Mouse (Mus musculus) lung, postnatal 0 days (tissue): ENCODE data around the gene ccdc198. TPM values are rescaled to one million over a fixed set of nuclear protein-coding genes. Genes with fewer than 3 reads are reported as not detected.
"Not testable (repeated sequence)": the region's sequence is repeated elsewhere in the genome, so short reads cannot be mapped to it uniquely, and the experiment has no call there.

Experiments used
- ATAC-seq: fragments of 200-750 bp; cut with Nextera tagmentation; 2 replicates; pipeline ENCODE4 v1.8.0; 2017; ENCODE audit warnings: moderate library complexity
- DNase-seq: peaks from one replicate; pipeline ENCODE4 v3.0.0-alpha.2; 2016; ENCODE audit warnings: low spot score
- H3K27ac ChIP-seq: fragments of 300-500 bp; sonication (generic); 2 replicates; pipeline ENCODE4 v1.5.1; 2014; ENCODE audit warnings: antibody characterized with exemption, mild to moderate bottlenecking, low read length, mixed read lengths
- H3K27me3 ChIP-seq: fragments of 300-500 bp; sonication (generic); replicated peaks from 2 replicates; pipeline ENCODE4 v1.6.1; 2014; ENCODE audit warnings: low read length, mixed read lengths; ENCODE audit not compliant: insufficient read depth
- H3K36me3 ChIP-seq: fragments of 300-500 bp; sonication (generic); 2 replicates; pipeline ENCODE4 v1.6.1; 2014; ENCODE audit warnings: low read length, mixed read lengths; ENCODE audit not compliant: insufficient read depth
- H3K4me1 ChIP-seq: fragments of 300-500 bp; sonication (generic); 2 replicates; pipeline ENCODE4 v1.6.1; 2014; ENCODE audit warnings: antibody characterized with exemption, low read depth, low read length, mixed read lengths; ENCODE audit not compliant: insufficient read depth
- H3K4me2 ChIP-seq: fragments of 300-500 bp; sonication (generic); replicated peaks from 2 replicates; pipeline ENCODE4 v1.6.1; 2014; ENCODE audit warnings: low read depth, mild to moderate bottlenecking, low read length, moderate library complexity, mixed read lengths
- H3K4me3 ChIP-seq: fragments of 300-500 bp; sonication (generic); 2 replicates; pipeline ENCODE4 v1.5.1; 2014; ENCODE audit warnings: low read depth, low read length
- H3K9ac ChIP-seq: fragments of 300-500 bp; sonication (generic); replicated peaks from 2 replicates; pipeline ENCODE4 v1.6.1; 2014; ENCODE audit warnings: low read depth, mild to moderate bottlenecking
- H3K9me3 ChIP-seq: fragments of 300-500 bp; sonication (generic); 2 replicates; pipeline ENCODE4 v1.6.1; 2016; ENCODE audit warnings: low read length, mixed read lengths
- CTCF ChIP-seq: IDR thresholded peaks from 2 replicates; pipeline ENCODE4 v1.5.1; 2016; ENCODE audit warnings: antibody characterized with exemption, mild to moderate bottlenecking
- EP300 ChIP-seq: IDR thresholded peaks from 2 replicates; pipeline ENCODE4 v1.6.1; 2016; ENCODE audit warnings: antibody characterized with exemption, mild to moderate bottlenecking, control low read depth
- WGBS: fragments of 180-500 bp; shearing (Covaris S2); extraction: QIAGEN DNeasy Blood & Tissue Kit; methylation state at CpG from one replicate; pipeline ENCODE4 v1.1.7; 2014; 5-methylcytosine and 5-hydroxymethylcytosine counted together
- polyA plus RNA-seq: library from polyadenylated mRNA; unstranded; fragments of >200 nt; fragmentation: Nextera tagmentation; extraction: Ambion mirVana; gene quantifications from 2 replicates; pipeline ENCODE4 v1.2.1, GENCODE M21; 2015

Gene ccdc198
- 0.13 and 0.19 TPM in 2 replicates for polyA plus RNA-seq

DNA sequence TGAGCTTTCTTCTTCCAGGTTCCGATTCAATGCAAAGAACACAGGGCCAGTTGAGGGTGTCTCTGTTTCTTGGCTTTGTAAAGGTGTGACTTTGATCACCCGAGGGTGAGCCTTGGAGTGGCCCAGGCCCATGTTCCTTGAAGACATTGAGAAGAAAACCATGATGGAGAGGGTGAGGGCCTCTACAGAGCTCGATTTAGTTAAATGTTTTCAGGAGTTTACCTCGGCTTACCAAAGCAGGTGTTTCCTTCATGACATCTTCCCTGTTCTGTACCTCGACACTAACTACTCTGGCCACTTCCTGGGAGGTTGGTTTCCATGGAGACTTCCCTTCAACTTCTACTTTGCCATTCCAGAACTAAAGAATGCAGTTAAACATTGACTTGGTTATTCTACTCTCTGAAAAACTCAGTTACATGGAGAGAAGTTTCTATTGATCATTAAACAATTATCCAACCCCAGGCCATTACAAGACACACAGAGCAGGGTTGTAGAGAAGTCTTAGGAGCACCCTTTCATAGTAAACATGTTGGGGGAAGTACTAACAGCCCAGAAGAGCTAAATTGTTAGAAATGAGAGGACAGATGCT, at the start of gene ccdc198:
Gene ccdc198, minus strand, starts transcription at position 349 of the 589 bp plus-strand sequence.
- 50% methylated on average over 5 of the region's 5 CpGs for WGBS
- H3K9ac ChIP-seq, result no peak within 1 kb of the TSS
- H3K4me2 ChIP-seq, result no peak within 1 kb of the TSS

GRCm38 (mm10) chr14:49293802-49294449, 48.7 kb upstream of the ccdc198 start:
- no peak for DNase-seq
- Histone ChIP-seq H3K4me3 (no peak overlapping the region), H3K4me2 (no peak overlapping the region), H3K9me3 (no peaks in the 10 kb centered on the region), H3K9ac (no peak overlapping the region), H3K4me1 (no peaks in the 10 kb centered on the region), H3K27me3 (no peaks in the 10 kb centered on the region), H3K36me3 (no peaks in the 10 kb centered on the region), H3K27ac (no peak overlapping the region)
- 36% methylated on average over 4 of the region's 4 CpGs for WGBS
- no peak for ATAC-seq
- TF ChIP-seq CTCF (no peak), EP300 (no peak)

More for the DNA sequence above, at the start of gene ccdc198:
- TF ChIP-seq EP300, result no peak
- no peak for TF ChIP-seq CTCF
- Histone ChIP-seq H3K9me3 (no peaks in the 10 kb centered on the region), H3K27me3 (no peaks in the 10 kb centered on the region), H3K27ac (no peak within 1 kb of the TSS), H3K36me3 (no peaks in the 10 kb centered on the region), H3K4me1 (no peaks in the 10 kb centered on the region), H3K4me3 (no peak within 1 kb of the TSS)
- ATAC-seq (no peak), DNase-seq (no peak)

GRCm38 (mm10) chr14:49290029-49290745, 44.9 kb upstream of the ccdc198 start:
- TF ChIP-seq EP300 (no peak), CTCF (no peak)
- no peaks in the 10 kb centered on the region for H3K27me3 ChIP-seq
- DNase-seq, result no peak
- no peak overlapping the region for H3K27ac ChIP-seq
- no peak for ATAC-seq
- H3K9ac ChIP-seq, result no peak overlapping the region
- H3K36me3 ChIP-seq, result no peaks in the 10 kb centered on the region
- no peak overlapping the region for H3K4me2 ChIP-seq
- WGBS, result 72% methylated on average over 3 of the region's 3 CpGs
- H3K4me3 ChIP-seq, result no peak overlapping the region
- no peaks in the 10 kb centered on the region for H3K4me1 ChIP-seq
- H3K9me3 ChIP-seq, result no peaks in the 10 kb centered on the region

DNA sequence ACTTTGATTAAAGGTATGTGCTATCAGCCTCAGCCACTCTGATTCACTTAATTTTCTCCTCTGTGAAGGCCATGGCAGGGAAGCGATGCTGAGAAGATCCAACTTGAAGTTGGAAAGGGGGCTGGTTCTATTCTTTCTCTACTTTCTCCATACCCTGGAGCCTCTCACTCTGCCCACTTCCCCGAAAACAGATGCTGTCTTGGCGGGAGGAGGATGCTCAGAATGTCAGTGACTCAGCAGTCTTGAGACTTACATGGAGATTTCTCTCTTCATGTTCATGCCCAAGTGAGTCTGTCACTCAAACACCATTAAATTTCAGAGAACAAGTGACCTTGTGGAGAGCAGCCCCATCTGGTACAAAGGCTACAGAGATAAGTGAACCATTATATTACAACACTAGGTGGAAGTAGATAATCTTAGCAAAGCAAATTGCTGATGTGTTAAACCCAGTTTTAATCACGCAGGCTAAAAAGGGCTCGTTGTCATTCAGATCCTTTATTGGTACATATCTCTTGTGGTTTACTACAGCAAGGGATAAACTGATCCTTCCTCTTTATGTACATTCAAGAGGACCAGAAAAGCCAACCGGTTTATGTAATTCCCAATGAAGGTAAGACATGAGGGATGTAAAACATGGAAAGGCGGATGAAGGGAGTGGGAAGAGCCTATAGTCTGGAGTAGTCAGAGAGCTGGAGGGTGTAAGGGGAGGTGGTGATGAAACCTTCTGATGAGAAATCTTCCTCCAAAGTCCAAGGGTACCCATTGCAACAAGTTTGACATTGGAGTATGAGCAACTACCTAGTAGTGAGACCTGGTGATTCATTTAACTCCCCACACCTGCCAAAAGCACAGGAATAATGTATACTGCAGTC, 38.7 kb upstream of the ccdc198 start:
- Histone ChIP-seq H3K36me3 (no peaks in the 10 kb centered on the region), H3K4me3 (no peak overlapping the region), H3K4me2 (no peak overlapping the region), H3K27ac (no peak overlapping the region), H3K9ac (no peak overlapping the region), H3K27me3 (no peaks in the 10 kb centered on the region), H3K4me1 (no peaks in the 10 kb centered on the region), H3K9me3 (no peaks in the 10 kb centered on the region)
- no peak for DNase-seq
- no peak for ATAC-seq
- TF ChIP-seq EP300 (no peak), CTCF (no peak)
- 78% methylated on average over 7 of the region's 7 CpGs for WGBS

DNA sequence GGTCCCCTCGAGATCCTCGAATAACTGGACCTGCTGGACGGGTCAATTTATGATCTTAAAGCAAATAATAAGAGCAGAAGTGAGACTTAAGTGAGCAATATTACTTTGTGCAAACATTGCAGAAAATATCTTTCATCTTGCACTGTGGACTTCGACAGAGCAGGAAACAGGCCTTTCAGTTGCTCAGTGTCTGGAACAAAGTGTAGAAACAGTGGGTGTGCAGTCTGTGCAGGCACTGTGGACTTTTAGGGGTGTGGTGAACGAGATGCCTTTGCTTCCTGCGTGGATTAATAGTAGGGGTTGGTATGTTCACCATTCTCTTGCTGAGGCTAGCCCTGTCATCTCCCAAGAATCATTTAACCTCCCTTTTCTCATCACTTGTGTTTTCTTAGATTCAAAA, 33.6 kb upstream of the ccdc198 start:
- WGBS, result 42% methylated on average over 6 of the region's 6 CpGs
- ATAC-seq, result no peak
- no peak for TF ChIP-seq EP300
- no peak for TF ChIP-seq CTCF

GRCm38 (mm10) chr14:49278479-49278878, 33.2 kb upstream of the ccdc198 start:
- not testable (repeated sequence) for ATAC-seq, H3K36me3 ChIP-seq, H3K27ac ChIP-seq, H3K27me3 ChIP-seq, H3K9ac ChIP-seq, H3K9me3 ChIP-seq, H3K4me1 ChIP-seq, H3K4me3 ChIP-seq, H3K4me2 ChIP-seq, DNase-seq
- WGBS, result 60% methylated on average over 9 of the region's 9 CpGs

More for the DNA sequence above, 33.6 kb upstream of the ccdc198 start:
- DNase-seq, result peak; percentile 24
- no peaks in the 10 kb centered on the region for H3K36me3 ChIP-seq
- H3K27me3 ChIP-seq, result no peaks in the 10 kb centered on the region
- no peaks in the 10 kb centered on the region for H3K4me1 ChIP-seq
- H3K9me3 ChIP-seq, result no peaks in the 10 kb centered on the region
- no peak overlapping the region for H3K4me2 ChIP-seq
- no peak overlapping the region for H3K4me3 ChIP-seq
- H3K9ac ChIP-seq, result no peak overlapping the region
- no peak overlapping the region for H3K27ac ChIP-seq
